In the genomic region with DNA sequence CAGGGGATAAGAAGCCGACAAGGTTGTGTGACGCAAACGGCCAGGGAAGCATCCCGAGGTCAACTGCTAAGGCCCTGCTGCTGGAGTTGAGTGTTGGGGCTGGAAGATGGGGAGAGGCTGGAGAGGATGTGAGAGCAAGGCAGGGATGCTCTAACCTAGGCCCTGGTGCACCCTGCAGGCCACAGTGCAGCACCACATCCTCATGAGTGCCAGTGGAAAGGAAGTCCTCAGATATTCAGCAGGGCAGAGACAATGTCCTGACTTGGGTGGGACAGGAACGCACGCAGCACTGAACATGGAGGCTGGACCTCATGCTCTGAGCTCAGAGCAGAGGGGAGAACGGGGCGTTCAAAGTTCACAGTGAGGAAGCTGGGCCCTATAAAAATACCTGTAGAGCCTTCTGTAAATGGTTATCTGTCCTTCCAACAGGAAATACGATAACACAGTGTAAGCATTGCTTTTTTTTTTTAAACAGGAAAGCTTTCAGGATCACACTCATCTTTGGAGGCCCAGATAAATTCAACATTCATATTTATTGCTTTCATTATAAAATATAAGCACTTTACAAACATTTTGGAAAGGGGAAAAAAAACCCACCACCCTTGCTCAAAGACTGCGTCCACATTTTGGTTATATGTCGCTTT, we compare ENCODE assay signal across 11 mouse cellular contexts. TPM values are rescaled to one million over a fixed set of nuclear protein-coding genes. Genes with fewer than 3 reads are reported as not detected.
DNase-seq lines count a peak whose midpoint lies in the region; ATAC-seq and TF ChIP-seq lines count a peak whose summit lies in the region.
"Had no signal": no experiment of that assay in that cellular context is flagged by ENCODE, and none has a peak within 500 bp of the region (broad histone marks: within the 10 kb centered on the region; RNA-seq: fewer than 3 reads in every experiment).

No protein-coding gene starts in this region.

- H3K79me2 ChIP-seq in MEL (ENCODE audit: control insufficient read depth, insufficient read depth, low read length, poor library complexity) = no peaks in the 10 kb centered on the region

- H3K4me2 ChIP-seq in hindbrain, embryonic 16.5 days (ENCODE audit: low read length) = no peak overlapping the region
- no peak overlapping the region for H3K4me2 ChIP-seq in hindbrain, embryonic 12.5 days (replicated peaks)
- no peak overlapping the region for H3K4me2 ChIP-seq in lung, embryonic 14.5 days
- H3K4me2 ChIP-seq: stomach, embryonic 15.5 days had no signal

- no peaks in the 10 kb centered on the region for H3K36me3 ChIP-seq in hindbrain, embryonic 16.5 days (ENCODE audit: control insufficient read depth, insufficient read depth, low read length)
- H3K36me3 ChIP-seq in hindbrain, embryonic 12.5 days = no peaks in the 10 kb centered on the region
- peaks cover 2 to 4% of the 10 kb centered on the region in 2 experiments; a peak in 2 of 4 replicates for H3K36me3 ChIP-seq in MEL (ENCODE audit: control insufficient read depth in 1 of 2, insufficient read depth in 2 of 2, low read length in 2 of 2)
- H3K36me3 ChIP-seq in lung, embryonic 14.5 days (ENCODE audit: insufficient read depth) = peaks cover 4% of the 10 kb centered on the region

- 89% methylated on average over 11 of the region's 11 CpGs for WGBS in hindbrain, embryonic 16.5 days
- WGBS in hindbrain, embryonic 12.5 days = 89% methylated on average over 11 of the region's 11 CpGs
- WGBS in lung, embryonic 14.5 days = 65% methylated on average over 11 of the region's 11 CpGs

- 0 out of 4 replicates have a peak, but pooled peaks of 1 of the 2 experiments have one; percentile 5 for TF ChIP-seq EP300 in MEL (IDR thresholded peaks at IDR 0.05; ENCODE audit: low read depth in 1 of 2, low read length in 2 of 2)

- H3K4me3 ChIP-seq in hindbrain, embryonic 16.5 days (ENCODE audit: low read length) = no peak overlapping the region
- H3K4me3 ChIP-seq in hindbrain, embryonic 12.5 days = no peak overlapping the region
- H3K4me3 ChIP-seq in MEL (ENCODE audit: control insufficient read depth in 1 of 2, insufficient read depth in 1 of 2, low read depth in 2 of 2, low read length in 2 of 2) = no peak overlapping the region
- H3K4me3 ChIP-seq in lung, embryonic 14.5 days (ENCODE audit: low read depth, low read length) = no peak overlapping the region
- H3K4me3 ChIP-seq: stomach, embryonic 15.5 days had no signal

- ATAC-seq in hindbrain, embryonic 16.5 days = no peak
- ATAC-seq in hindbrain, embryonic 12.5 days (ENCODE audit: low FRiP score) = no peak
- ATAC-seq in lung, embryonic 14.5 days (ENCODE audit: insufficient read depth) = no peak

- H3K27ac ChIP-seq in hindbrain, embryonic 16.5 days (ENCODE audit: low read depth, low read length) = 0 out of 2 replicates have a peak overlapping the region, but pooled peaks have one; percentile 23
- H3K27ac ChIP-seq in hindbrain, embryonic 12.5 days = no peak overlapping the region
- no peak overlapping the region for H3K27ac ChIP-seq in MEL (ENCODE audit: control insufficient read depth, low read depth, low read length)
- no peak overlapping the region for H3K27ac ChIP-seq in lung, embryonic 14.5 days (ENCODE audit: low read depth)
- H3K27ac ChIP-seq: stomach, embryonic 15.5 days had no signal

- TF ChIP-seq POLR2A in MEL (IDR thresholded peaks at IDR 0.05; ENCODE audit: control insufficient read depth in 1 of 2, insufficient read depth in 1 of 2, low read depth in 1 of 2, low read length in 2 of 2, poor library complexity in 1 of 2) = 0 out of 4 replicates have a peak, but pooled peaks of 1 of the 2 experiments have one; percentile 19

- H3K9ac ChIP-seq in hindbrain, embryonic 16.5 days (ENCODE audit: low read depth, low read length) = no peak overlapping the region
- H3K9ac ChIP-seq in hindbrain, embryonic 12.5 days = no peak overlapping the region
- no peak overlapping the region for H3K9ac ChIP-seq in MEL (ENCODE audit: control insufficient read depth, low read depth, low read length, poor library complexity, severe bottlenecking)
- no peak overlapping the region for H3K9ac ChIP-seq in lung, embryonic 14.5 days
- H3K9ac ChIP-seq: stomach, embryonic 15.5 days had no signal

- intact Hi-C loops in left cerebral cortex, postnatal 25 days (cut with DNase I) = no loop called here

- no peaks in the 10 kb centered on the region for H3K9me3 ChIP-seq in hindbrain, embryonic 16.5 days (ENCODE audit: control insufficient read depth, low read length)
- no peaks in the 10 kb centered on the region for H3K9me3 ChIP-seq in hindbrain, embryonic 12.5 days (replicated peaks)
- no peaks in the 10 kb centered on the region for H3K9me3 ChIP-seq in MEL (replicated peaks; ENCODE audit: insufficient read depth, low read length)
- H3K9me3 ChIP-seq in lung, embryonic 14.5 days (ENCODE audit: low read depth, low read length) = no peaks in the 10 kb centered on the region
- H3K9me3 ChIP-seq: stomach, embryonic 15.5 days had no signal

- H3K27me3 ChIP-seq in hindbrain, embryonic 16.5 days (replicated peaks; ENCODE audit: control insufficient read depth, insufficient read depth, low read length) = no peaks in the 10 kb centered on the region
- no peaks in the 10 kb centered on the region for H3K27me3 ChIP-seq in hindbrain, embryonic 12.5 days
- no peaks in the 10 kb centered on the region for H3K27me3 ChIP-seq in MEL (ENCODE audit: control insufficient read depth in 1 of 2, insufficient read depth in 2 of 2, low read length in 2 of 2)
- H3K27me3 ChIP-seq in lung, embryonic 14.5 days (ENCODE audit: insufficient read depth, low read length) = no peaks in the 10 kb centered on the region
- H3K27me3 ChIP-seq: stomach, embryonic 15.5 days had no signal

- peak; percentile 17 to 35 (median 33); a peak in 3 of 6 replicates for TF ChIP-seq CTCF in MEL (IDR thresholded peaks at IDR 0.05 in 2 of 3, conservative IDR thresholded peaks at IDR 0.05 in 1 of 3; ENCODE audit: control insufficient read depth in 1 of 3, insufficient read depth in 1 of 3, low read depth in 2 of 3, low read length in 3 of 3, poor library complexity in 1 of 3, severe bottlenecking in 1 of 3)
- peak; percentile 51 for TF ChIP-seq CTCF in lung, embryonic 14.5 days (IDR thresholded peaks at IDR 0.05; ENCODE audit: low read depth)

- H3K4me1 ChIP-seq in hindbrain, embryonic 16.5 days (ENCODE audit: control insufficient read depth, insufficient read depth, low read depth, low read length) = peaks cover 5% of the 10 kb centered on the region
- peaks cover 16% of the 10 kb centered on the region for H3K4me1 ChIP-seq in hindbrain, embryonic 12.5 days
- peaks cover 0 to 5% of the 10 kb centered on the region in 2 experiments; a peak in 2 of 4 replicates for H3K4me1 ChIP-seq in MEL (ENCODE audit: control insufficient read depth in 1 of 2, insufficient read depth in 2 of 2, low read length in 2 of 2)
- peaks cover 14% of the 10 kb centered on the region for H3K4me1 ChIP-seq in lung, embryonic 14.5 days (ENCODE audit: insufficient read depth)

- DNase-seq in 3T3-L1 (ENCODE audit: low read depth, low spot score) (peak; percentile 19), MEL (ENCODE audit: low read depth, low spot score) (peak; percentile 53)
- no peak for DNase-seq in lung, embryonic 14.5 days
- DNase-seq in cerebellum, adult 8-10 months = no peak
- DNase-seq in left cerebral cortex, postnatal 25 days (ENCODE audit: low spot score in 2 of 2) = no peak
- DNase-seq in frontal cortex, postnatal 14 days (ENCODE audit: low spot score in 2 of 2) = no peak
- DNase-seq: kidney, postnatal 14 days; right cerebral cortex, postnatal 14 days had no signal

- peak; percentile 19 for TF ChIP-seq RAD21 in MEL (IDR thresholded peaks at IDR 0.05; ENCODE audit: low read depth, low read length)

TF ChIP-seq in MEL, 35 proteins besides CTCF, POLR2A, EP300 and RAD21:
- TF ChIP-seq SMC3 (IDR thresholded peaks at IDR 0.05; ENCODE audit: low read depth, low read length) = 0 out of 2 replicates have a peak, but pooled peaks have one; percentile 37
- no peak for TF ChIP-seq MYC (IDR thresholded peaks at IDR 0.05; ENCODE audit: low read depth, low read length)
- TF ChIP-seq ZNF384 (IDR thresholded peaks at IDR 0.05; ENCODE audit: low read depth, low read length) = peak; percentile 82
- peak; percentile 55; the same call in 1 of the 2 replicates for TF ChIP-seq GATA1 (IDR thresholded peaks at IDR 0.05; ENCODE audit: low read depth, low read length)

RNA-seq across cellular contexts. Expression of a gene that starts 23.0 kb away (rescaled TPM):
- polyA plus RNA-seq in hindbrain, embryonic 16.5 days (2015; fragmentation: Nextera tagmentation; extraction: Ambion mirVana) = 66.5 and 67.3 TPM in 2 replicates
- 101 and 118 TPM in 2 replicates for polyA plus RNA-seq in hindbrain, embryonic 12.5 days (2016; fragmentation: Nextera tagmentation; extraction: Ambion mirVana)
- total RNA-seq in MEL (2012; rRNA removed) = 76.7 and 77.2 TPM in 2 replicates
- polyA plus RNA-seq in MEL (2012; ENCODE audit: insufficient read depth in 1 of 2, insufficient read length in 2 of 2, low read depth in 1 of 2, low replicate concordance in 2 of 2, missing spikeins in 1 of 2) = 100 to 1,000 TPM in 1 of 2 experiments, 10 to 100 TPM in 1; 30.9 to 104 TPM
- 158 and 182 TPM in 2 replicates for polyA plus RNA-seq in lung, embryonic 14.5 days (2014; fragmentation: Nextera tagmentation; extraction: Ambion mirVana)
- total RNA-seq in left cerebral cortex, postnatal 25 days (2021) = 10 to 100 TPM; 89.9 to 90.9 TPM

Comparison
In these comparisons a context has a peak if more than half of its experiments do, and no peak if none do; other contexts are left out.
1. DNase-seq: peak in 3T3-L1 (single experiment) and MEL (single experiment); none in lung, embryonic 14.5 days (single experiment), cerebellum, adult 8-10 months (single experiment), left cerebral cortex, postnatal 25 days (0 of 2) and frontal cortex, postnatal 14 days (0 of 2).